Mouse (Mus musculus) stomach, embryonic 15.5 days (tissue): Measurements from ENCODE around the gene Prkn. TPM values are rescaled to one million over a fixed set of nuclear protein-coding genes. Genes with fewer than 3 reads are reported as not detected.

ENCODE experiments used
- ATAC-seq: fragments of 200-750 bp; cut with Nextera tagmentation; 2 replicates; pipeline ENCODE4 v1.8.0; 2017; ENCODE audit warnings: low read depth, moderate number of reproducible peaks, moderate TSS enrichment; ENCODE audit not compliant: insufficient read depth, low FRiP score
- H3K27ac ChIP-seq: fragments of 300-500 bp; sonication (generic); 2 replicates; pipeline ENCODE4 v1.5.1; 2015; ENCODE audit warnings: mild to moderate bottlenecking, inconsistent platforms
- H3K27me3 ChIP-seq: fragments of 300-500 bp; sonication (generic); replicated peaks from 2 replicates; pipeline ENCODE4 v1.6.1; 2015; ENCODE audit warnings: inconsistent platforms
- H3K36me3 ChIP-seq: fragments of 300-500 bp; sonication (generic); 2 replicates; pipeline ENCODE4 v1.6.1; 2015; ENCODE audit warnings: inconsistent platforms
- H3K4me1 ChIP-seq: fragments of 300-500 bp; sonication (generic); 2 replicates; pipeline ENCODE4 v1.6.1; 2015; ENCODE audit warnings: inconsistent platforms
- H3K4me2 ChIP-seq: fragments of 300-500 bp; sonication (generic); 2 replicates; pipeline ENCODE4 v1.6.1; 2015; ENCODE audit warnings: mild to moderate bottlenecking, inconsistent platforms
- H3K4me3 ChIP-seq: fragments of 300-500 bp; sonication (generic); replicated peaks from 2 replicates; pipeline ENCODE4 v1.5.1; 2015; ENCODE audit warnings: inconsistent platforms
- H3K9ac ChIP-seq: fragments of 300-500 bp; sonication (generic); 2 replicates; pipeline ENCODE4 v1.6.1; 2015; ENCODE audit warnings: inconsistent platforms
- H3K9me3 ChIP-seq: fragments of 300-500 bp; sonication (generic); 2 replicates; pipeline ENCODE4 v1.6.1; 2016; ENCODE audit warnings: inconsistent platforms
- WGBS: fragments of 180-500 bp; shearing (Covaris S2); methylation state at CpG from one replicate; pipeline ENCODE4 v1.1.7; 2015; 5-methylcytosine and 5-hydroxymethylcytosine counted together
- polyA plus RNA-seq: library from polyadenylated mRNA; unstranded; fragments of >200 nt; fragmentation: Nextera tagmentation; extraction: Ambion mirVana; gene quantifications from 2 replicates; pipeline ENCODE4 v1.2.1, GENCODE M21; 2015

Prkn gene
- polyA plus RNA-seq, 1 experiment from 2014 or later = 2.0 TPM

DNA sequence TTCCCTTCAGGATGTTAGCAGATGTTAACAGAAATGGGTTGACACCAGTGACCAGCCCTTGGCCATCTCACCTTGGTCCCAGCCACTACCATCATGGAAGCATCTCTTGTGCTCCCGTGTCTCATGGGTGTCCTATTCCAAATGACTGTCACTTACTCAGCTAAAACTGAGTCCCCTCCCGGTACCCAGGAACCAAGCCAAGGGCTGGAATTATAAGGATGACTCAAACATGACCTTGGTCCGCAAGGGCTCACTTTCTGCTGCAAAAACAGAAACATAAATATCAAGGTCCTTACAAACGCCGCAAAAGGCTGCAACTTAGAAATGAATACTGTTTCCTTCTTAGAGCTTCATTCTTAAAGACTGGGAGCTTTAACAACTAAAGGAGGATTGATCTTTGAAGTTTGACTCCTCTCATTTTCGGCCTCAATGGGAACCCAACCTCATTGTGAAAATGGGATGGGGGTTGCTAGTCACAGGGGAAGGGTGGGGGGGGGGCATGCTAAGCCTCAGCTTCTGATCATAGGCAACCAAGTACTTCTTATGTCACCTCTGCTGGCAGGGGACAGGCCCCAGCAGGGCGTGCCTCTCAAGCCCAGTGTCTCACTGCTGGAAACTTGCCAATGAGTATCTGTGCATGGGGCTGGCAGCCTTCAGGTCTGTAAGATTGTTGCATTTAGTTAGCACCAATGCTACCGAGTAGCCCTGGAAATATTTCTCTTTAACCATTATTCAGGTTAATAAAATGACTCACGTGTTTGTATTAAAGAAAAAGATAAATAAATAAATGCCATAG is 1208.7 kb downstream of the Prkn start:
- H3K36me3 ChIP-seq = no peaks in the 10 kb centered on the region
- no peaks in the 10 kb centered on the region for H3K27me3 ChIP-seq
- H3K9ac ChIP-seq = no peak overlapping the region
- no peak; the same call in 1 of the 2 replicates for ATAC-seq
- no peak overlapping the region for H3K4me2 ChIP-seq
- H3K9me3 ChIP-seq = no peaks in the 10 kb centered on the region
- WGBS = 63% methylated on average over 9 of the region's 9 CpGs
- H3K27ac ChIP-seq = no peak overlapping the region
- H3K4me1 ChIP-seq = no peaks in the 10 kb centered on the region
- no peak overlapping the region for H3K4me3 ChIP-seq

DNA sequence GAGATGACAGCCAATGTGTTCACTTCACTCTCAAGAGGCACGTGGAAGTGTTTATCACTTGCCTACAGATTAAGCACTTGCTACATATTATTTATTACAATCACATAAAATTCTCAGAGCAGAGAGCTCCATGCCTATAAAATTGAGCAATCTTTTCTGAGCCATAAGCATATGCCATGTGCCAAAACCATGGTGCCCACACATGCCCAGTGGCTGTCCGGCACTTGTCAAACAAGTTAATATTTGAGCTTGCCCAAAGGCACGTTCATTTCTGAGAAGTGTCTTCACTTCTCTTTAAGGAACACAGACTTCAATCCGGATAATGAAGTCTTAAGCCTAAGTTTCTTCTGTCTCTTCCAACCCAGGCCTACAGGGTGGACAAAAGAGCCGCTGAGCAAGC is 1210.1 kb downstream of the Prkn start:
- Histone ChIP-seq H3K4me2 (no peak overlapping the region), H3K27me3 (no peaks in the 10 kb centered on the region), H3K9ac (no peak overlapping the region), H3K9me3 (no peaks in the 10 kb centered on the region), H3K36me3 (no peaks in the 10 kb centered on the region), H3K4me1 (no peaks in the 10 kb centered on the region), H3K27ac (no peak overlapping the region), H3K4me3 (no peak overlapping the region)
- WGBS = 78% methylated on average over 5 of the region's 5 CpGs
- no peak for ATAC-seq

DNA sequence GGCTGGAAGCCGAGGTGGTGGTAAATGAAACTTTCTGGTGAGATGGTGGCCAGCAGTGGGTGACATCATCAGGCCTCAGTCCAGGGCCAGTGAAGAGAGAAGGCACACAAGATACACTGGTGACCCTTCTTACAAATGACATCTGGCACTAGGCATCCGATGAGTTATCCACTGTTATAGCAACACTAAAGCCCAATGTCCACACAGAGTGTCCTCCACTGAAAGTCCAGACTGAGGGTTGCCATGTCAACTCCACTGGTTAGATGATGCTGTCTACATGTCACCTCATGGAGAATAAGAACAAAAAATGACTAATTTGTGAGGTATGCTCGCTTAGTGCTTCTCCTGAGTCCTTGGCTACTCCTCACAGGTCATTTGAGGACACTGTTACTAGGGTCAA is 1210.8 kb downstream of the Prkn start:
- ATAC-seq = no peak
- no peaks in the 10 kb centered on the region for H3K9me3 ChIP-seq
- 86% methylated on average over 3 of the region's 3 CpGs for WGBS

DNA sequence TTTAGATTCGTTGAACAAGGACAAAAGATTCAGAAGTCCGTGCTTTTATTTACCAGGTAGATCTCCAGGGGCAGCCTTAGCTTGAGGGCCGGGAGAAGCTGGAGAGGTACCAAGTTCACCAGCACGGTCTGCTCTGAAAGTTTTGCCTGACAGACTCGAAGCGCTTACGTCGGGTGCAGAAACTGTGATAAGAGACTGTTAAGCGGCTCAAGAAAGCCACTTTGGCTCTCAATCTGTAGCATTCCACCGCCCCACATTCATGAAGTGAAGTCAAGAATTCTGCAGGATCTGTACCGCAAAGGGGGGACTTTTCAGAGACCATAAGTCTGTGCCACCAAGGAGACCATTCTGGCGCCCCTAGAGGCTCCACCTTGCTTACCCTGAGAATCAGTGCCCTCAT is 1212.5 kb downstream of the Prkn start:
- Histone ChIP-seq H3K4me3 (no peak overlapping the region), H3K36me3 (no peaks in the 10 kb centered on the region), H3K27me3 (no peaks in the 10 kb centered on the region), H3K4me2 (no peak overlapping the region), H3K9me3 (no peaks in the 10 kb centered on the region), H3K27ac (no peak overlapping the region), H3K4me1 (no peaks in the 10 kb centered on the region), H3K9ac (no peak overlapping the region)
- WGBS = 85% methylated on average over 12 of the region's 12 CpGs
- ATAC-seq = no peak

More for the DNA sequence above, 1210.8 kb downstream of the Prkn start:
- no peak overlapping the region for H3K9ac ChIP-seq
- H3K27ac ChIP-seq = no peak overlapping the region
- H3K27me3 ChIP-seq = no peaks in the 10 kb centered on the region
- H3K4me1 ChIP-seq = no peaks in the 10 kb centered on the region
- H3K4me2 ChIP-seq = no peak overlapping the region
- H3K36me3 ChIP-seq = no peaks in the 10 kb centered on the region
- no peak overlapping the region for H3K4me3 ChIP-seq

DNA sequence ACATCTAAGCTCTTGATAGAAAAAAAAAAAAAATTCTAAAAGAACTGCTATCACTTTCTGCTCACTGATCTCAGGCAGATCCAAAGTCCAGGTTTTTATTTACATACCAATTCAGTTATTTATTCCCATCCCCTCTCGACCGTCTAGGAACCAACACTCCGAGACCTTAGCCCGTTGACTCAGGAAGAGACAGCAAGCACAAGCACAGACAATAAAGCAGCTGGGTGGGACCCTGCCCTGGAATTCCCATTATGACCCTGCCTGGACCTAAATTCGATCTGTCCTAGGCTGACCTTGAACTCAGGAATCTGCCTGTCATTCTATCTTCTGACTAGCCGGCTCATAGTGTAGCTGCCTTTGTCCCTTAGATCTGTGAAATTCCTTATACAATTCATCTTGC is 1218.9 kb downstream of the Prkn start:
- no peaks in the 10 kb centered on the region for H3K36me3 ChIP-seq
- H3K4me2 ChIP-seq = no peak overlapping the region
- no peak overlapping the region for H3K27ac ChIP-seq
- no peak overlapping the region for H3K9ac ChIP-seq
- H3K27me3 ChIP-seq = no peaks in the 10 kb centered on the region
- no peaks in the 10 kb centered on the region for H3K4me1 ChIP-seq
- no peak for ATAC-seq
- WGBS = 79% methylated on average over 6 of the region's 6 CpGs
- H3K9me3 ChIP-seq = no peaks in the 10 kb centered on the region
- no peak overlapping the region for H3K4me3 ChIP-seq

DNA sequence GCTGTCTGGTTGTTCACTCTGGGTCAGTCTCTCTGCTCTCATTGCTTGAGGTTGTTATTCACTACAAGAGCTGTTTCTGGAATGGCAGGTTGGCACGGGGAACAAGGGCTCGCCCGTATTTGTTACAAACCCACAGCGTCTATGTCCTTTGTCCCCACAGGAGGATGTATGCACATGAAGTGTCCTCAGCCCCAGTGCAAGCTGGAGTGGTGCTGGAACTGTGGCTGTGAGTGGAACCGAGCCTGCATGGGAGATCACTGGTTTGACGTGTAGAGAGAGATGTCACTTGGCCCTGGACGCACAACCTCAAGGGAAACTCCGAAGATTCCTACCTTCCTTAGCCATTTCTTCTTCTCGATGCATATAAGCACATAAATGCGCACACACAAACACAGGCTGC is 1221.2 kb downstream of the Prkn start:
- no peak overlapping the region for H3K4me3 ChIP-seq
- H3K36me3 ChIP-seq = no peaks in the 10 kb centered on the region
- H3K4me2 ChIP-seq = no peak overlapping the region
- no peak overlapping the region for H3K9ac ChIP-seq
- WGBS = 83% methylated on average over 10 of the region's 10 CpGs
- H3K27me3 ChIP-seq = no peaks in the 10 kb centered on the region
- no peak overlapping the region for H3K27ac ChIP-seq
- no peaks in the 10 kb centered on the region for H3K4me1 ChIP-seq
- ATAC-seq = no peak
- no peaks in the 10 kb centered on the region for H3K9me3 ChIP-seq

DNA sequence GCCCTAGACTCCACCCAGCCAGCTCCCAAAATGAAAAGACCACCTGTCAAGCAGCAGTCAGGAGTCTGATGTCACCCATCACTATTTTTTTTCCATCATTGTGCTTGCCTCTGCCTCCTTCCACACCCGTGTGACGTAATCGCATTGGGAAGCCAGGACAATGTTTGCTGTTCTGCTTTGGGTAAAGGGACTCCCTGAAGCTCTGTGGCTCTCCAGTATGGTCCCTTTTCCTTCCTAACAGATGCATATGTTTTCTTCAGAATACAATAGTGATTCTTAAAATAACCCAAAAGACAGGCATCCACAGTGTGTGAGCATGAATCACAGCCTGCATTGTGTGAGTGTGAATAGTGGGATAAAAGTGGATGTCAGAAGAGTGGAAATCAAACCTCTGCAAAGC is 1222.7 kb downstream of the Prkn start:
- H3K36me3 ChIP-seq = no peaks in the 10 kb centered on the region
- WGBS = 61% methylated on average over 3 of the region's 3 CpGs
- no peaks in the 10 kb centered on the region for H3K27me3 ChIP-seq
- H3K4me1 ChIP-seq = no peaks in the 10 kb centered on the region
- H3K4me2 ChIP-seq = no peak overlapping the region
- no peak for ATAC-seq
- no peak overlapping the region for H3K27ac ChIP-seq
- no peak overlapping the region for H3K9ac ChIP-seq
- H3K4me3 ChIP-seq = no peak overlapping the region
- H3K9me3 ChIP-seq = no peaks in the 10 kb centered on the region

DNA sequence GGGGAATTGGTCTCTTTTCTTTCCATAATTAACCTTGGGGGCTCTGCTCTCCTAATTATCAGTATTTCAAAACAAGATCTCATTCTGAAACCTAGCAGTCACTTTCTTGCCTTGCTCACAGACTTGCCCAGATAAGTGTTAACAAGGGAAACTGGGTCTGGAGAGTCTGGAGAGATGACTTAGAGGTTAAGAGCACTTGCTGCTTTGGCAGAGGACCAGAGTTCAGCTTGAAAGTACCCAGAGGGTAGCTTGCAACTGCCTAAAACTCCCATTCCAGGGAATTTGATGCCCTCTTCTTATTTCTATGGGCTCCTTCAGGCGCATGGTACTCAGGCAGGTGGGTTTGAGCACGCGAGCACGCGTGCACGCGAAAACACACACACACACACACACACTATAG is 1223.3 kb downstream of the Prkn start:
- Histone ChIP-seq H3K27me3 (no peaks in the 10 kb centered on the region), H3K9me3 (no peaks in the 10 kb centered on the region), H3K4me1 (no peaks in the 10 kb centered on the region), H3K4me3 (no peak overlapping the region), H3K36me3 (no peaks in the 10 kb centered on the region), H3K4me2 (no peak overlapping the region), H3K9ac (no peak overlapping the region), H3K27ac (no peak overlapping the region)
- 95% methylated on average over 7 of the region's 7 CpGs for WGBS
- no peak for ATAC-seq

DNA sequence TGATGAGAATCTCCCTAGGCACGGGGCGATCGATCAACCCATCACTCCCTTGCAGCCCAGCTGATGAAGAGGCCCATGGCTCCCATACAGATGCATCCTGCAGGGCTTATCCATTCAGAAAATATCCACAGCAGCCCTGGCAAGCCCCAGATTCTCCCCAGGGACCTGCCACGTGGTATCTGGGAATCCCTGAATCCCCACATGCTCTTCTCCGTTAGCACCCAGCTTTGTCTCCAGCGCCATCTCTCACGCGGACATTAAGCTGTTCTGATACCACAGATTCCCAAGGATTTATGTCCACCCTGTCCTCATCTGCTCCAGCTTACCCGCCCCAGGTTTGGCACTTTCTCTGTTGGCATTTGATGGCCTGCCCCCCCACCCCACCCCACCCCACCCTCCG is 1225.9 kb downstream of the Prkn start:
- WGBS = 80% methylated on average over 10 of the region's 10 CpGs
- H3K4me1 ChIP-seq = no peaks in the 10 kb centered on the region

DNA sequence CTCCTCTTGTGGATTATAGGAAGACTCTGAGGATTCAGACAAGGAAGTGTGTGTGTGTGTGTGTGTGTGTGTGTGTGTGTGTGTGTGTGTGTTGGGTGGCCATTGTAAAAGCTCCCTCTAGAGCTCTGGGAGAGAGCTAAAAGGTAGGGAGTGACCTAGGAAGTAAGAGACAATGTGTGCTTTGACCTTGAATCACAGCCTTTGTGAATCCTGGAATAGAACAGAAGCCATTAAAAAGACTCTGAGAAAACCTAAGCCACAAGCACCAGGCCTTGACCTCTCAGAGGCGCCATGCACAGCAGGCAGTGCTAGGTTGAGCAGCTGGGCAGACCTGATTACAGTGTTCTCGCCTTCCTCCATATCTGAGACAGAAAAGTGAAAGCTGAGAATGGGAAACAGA is 1236.6 kb downstream of the Prkn start:
- no peaks in the 10 kb centered on the region for H3K36me3 ChIP-seq
- no peak overlapping the region for H3K4me2 ChIP-seq
- H3K9me3 ChIP-seq = no peaks in the 10 kb centered on the region
- no peaks in the 10 kb centered on the region for H3K27me3 ChIP-seq
- no peak overlapping the region for H3K27ac ChIP-seq
- ATAC-seq = no peak
- no peak overlapping the region for H3K9ac ChIP-seq
- WGBS = 84% methylated on average over 2 of the region's 2 CpGs
- H3K4me1 ChIP-seq = no peaks in the 10 kb centered on the region
- no peak overlapping the region for H3K4me3 ChIP-seq

More for the DNA sequence above, 1225.9 kb downstream of the Prkn start:
- no peak overlapping the region for H3K4me3 ChIP-seq
- H3K36me3 ChIP-seq = no peaks in the 10 kb centered on the region
- H3K27me3 ChIP-seq = no peaks in the 10 kb centered on the region
- no peak overlapping the region for H3K4me2 ChIP-seq
- H3K27ac ChIP-seq = no peak overlapping the region
- H3K9me3 ChIP-seq = no peaks in the 10 kb centered on the region
- no peak overlapping the region for H3K9ac ChIP-seq
- no peak for ATAC-seq

DNA sequence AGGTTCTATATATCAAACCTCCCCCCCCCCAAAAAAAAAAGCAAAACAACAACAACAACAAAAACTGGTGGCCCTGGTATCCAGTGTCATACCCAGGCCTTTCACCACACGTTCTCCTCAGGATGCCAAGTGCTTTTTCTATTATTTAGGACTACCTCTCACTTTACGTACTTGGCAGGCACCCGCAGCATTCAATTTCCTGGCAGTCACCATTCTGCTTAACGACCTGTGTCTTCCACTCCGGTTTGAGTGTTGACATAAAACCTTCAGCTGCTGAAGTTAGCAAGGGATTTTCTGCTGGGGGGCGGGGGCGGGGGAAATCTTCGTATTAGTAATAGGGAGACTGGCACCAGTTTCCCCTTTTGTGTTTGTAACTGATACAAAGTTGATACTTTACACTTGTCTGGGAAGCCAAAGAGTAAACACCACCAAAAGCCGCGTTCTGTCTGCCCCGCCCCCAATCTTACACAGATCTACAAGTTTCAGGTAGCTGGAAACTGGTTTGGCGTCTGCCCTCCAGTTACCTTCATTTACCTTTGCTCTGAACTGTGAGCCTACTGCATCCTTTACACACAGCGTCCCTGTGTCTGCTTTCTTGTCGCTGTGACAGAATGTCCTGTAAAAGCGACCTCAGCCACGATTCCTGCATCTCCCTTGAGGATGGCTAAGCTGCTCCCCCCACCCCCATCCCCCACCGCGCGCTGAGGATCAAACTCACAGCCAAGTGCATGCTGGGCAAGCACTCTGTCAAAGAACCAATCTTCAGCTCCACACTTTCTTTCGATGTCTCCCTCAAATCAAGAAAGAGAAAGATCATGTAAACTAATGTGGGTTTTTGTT is 1240.7 kb downstream of the Prkn start:
- H3K9me3 ChIP-seq = no peaks in the 10 kb centered on the region
- 0 out of 2 replicates have a peak, but pooled peaks have one; percentile 53 for ATAC-seq
- no peaks in the 10 kb centered on the region for H3K4me1 ChIP-seq
- no peak overlapping the region for H3K4me3 ChIP-seq
- WGBS = 29% methylated on average over 20 of the region's 20 CpGs
- no peak overlapping the region for H3K27ac ChIP-seq
- H3K36me3 ChIP-seq = no peaks in the 10 kb centered on the region
- no peaks in the 10 kb centered on the region for H3K27me3 ChIP-seq
- H3K4me2 ChIP-seq = peak overlapping the region; percentile 13; the same call in 1 of the 2 replicates
- no peak overlapping the region for H3K9ac ChIP-seq

DNA sequence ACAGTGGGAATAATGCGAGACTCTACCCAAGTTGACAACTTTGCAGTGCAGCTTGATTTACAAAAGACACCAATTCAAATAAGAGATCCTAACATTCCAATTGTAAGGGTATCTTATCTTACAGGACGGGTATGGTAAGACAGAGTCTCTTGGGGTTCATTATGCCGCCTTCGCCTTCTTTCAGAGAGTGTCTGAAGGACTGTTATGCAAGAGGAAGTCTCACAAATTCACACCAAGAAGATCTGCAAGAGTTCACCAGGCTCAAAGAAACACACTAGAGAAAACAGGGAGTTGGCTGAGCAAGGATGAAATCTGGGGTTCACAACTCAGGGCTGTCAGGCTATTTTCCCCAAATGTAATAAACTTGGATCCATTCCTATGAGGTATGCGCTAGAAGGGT is 1242.0 kb downstream of the Prkn start:
- 85% methylated on average over 5 of the region's 5 CpGs for WGBS
- Histone ChIP-seq H3K27me3 (no peaks in the 10 kb centered on the region), H3K4me1 (no peaks in the 10 kb centered on the region), H3K4me3 (no peak overlapping the region), H3K9me3 (no peaks in the 10 kb centered on the region), H3K4me2 (no peak overlapping the region), H3K27ac (no peak overlapping the region), H3K9ac (no peak overlapping the region), H3K36me3 (no peaks in the 10 kb centered on the region)
- ATAC-seq = no peak
